In the genomic region with DNA sequence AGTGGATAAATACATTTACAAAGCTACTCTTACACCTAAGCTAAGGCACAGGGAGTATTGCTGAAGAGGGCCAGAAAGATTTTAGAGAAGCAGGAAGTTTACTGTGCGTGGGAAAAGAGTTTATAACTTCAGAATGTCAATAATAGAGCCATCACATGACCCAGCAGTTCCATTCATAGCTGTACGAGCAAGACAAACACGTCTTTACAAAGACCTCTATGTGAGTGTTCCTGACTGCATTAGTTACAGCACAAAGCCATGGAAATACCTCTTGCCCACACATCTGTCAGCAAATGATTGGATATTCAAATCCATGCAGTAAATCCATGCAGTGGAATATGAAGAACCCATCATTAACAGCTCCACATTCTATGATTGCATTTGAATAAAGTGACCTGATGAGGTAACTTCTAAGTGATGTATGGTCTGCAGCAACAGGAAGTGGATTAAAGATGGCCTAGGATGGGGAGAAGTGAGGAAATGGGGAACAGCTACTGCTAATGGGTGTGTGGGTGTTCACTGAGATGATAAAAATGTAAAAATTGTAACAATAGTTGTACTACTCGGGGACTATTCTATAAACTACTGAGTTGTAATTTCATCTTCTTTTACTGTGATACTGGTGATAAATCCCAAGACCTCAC, we compare ENCODE assay signal across 25 mouse cellular contexts. TPM values are rescaled to one million over a fixed set of nuclear protein-coding genes. Genes with fewer than 3 reads are reported as not detected.
DNase-seq lines count a peak whose midpoint lies in the region; ATAC-seq and TF ChIP-seq lines count a peak whose summit lies in the region.
"Had no signal": no experiment of that assay in that cellular context is flagged by ENCODE, and none has a peak within 500 bp of the region (broad histone marks: within the 10 kb centered on the region; RNA-seq: fewer than 3 reads in every experiment).

No protein-coding gene starts in this region.

- no peak for ATAC-seq in forebrain, postnatal 0 days
- ATAC-seq in common myeloid progenitor, adult 5-6 weeks (replicated peaks; ENCODE audit: low read depth, poor library complexity, severe bottlenecking): peak; percentile 62
- ATAC-seq in stomach, postnatal 0 days (ENCODE audit: low FRiP score, low TSS enrichment): peak; percentile 76
- ATAC-seq: hindbrain, embryonic 16.5 days; intestine, embryonic 15.5 days; liver, postnatal 0 days; midbrain, embryonic 16.5 days had no signal

- no peak overlapping the region for H3K4me3 ChIP-seq in forebrain, embryonic 10.5 days
- no peak overlapping the region for H3K4me3 ChIP-seq in forebrain, postnatal 0 days (ENCODE audit: low read depth, low read length)
- no peak overlapping the region for H3K4me3 ChIP-seq in stomach, postnatal 0 days (ENCODE audit: low read depth, low read length)
- H3K4me3 ChIP-seq: intestine, embryonic 15.5 days; layer of hippocampus, adult 2 months; limb, embryonic 12.5 days; neural tube, embryonic 15.5 days had no signal

- H3K9me3 ChIP-seq in forebrain, embryonic 10.5 days: no peaks in the 10 kb centered on the region
- no peaks in the 10 kb centered on the region for H3K9me3 ChIP-seq in forebrain, postnatal 0 days (ENCODE audit: low read length)
- H3K9me3 ChIP-seq in stomach, postnatal 0 days (ENCODE audit: control insufficient read depth, low read length): no peaks in the 10 kb centered on the region
- H3K9me3 ChIP-seq: intestine, embryonic 15.5 days; limb, embryonic 12.5 days; neural tube, embryonic 15.5 days had no signal

- H3K27me3 ChIP-seq in forebrain, embryonic 10.5 days (ENCODE audit: poor library complexity, severe bottlenecking): no peaks in the 10 kb centered on the region
- no peaks in the 10 kb centered on the region for H3K27me3 ChIP-seq in forebrain, postnatal 0 days (ENCODE audit: insufficient read depth, low read length)
- H3K27me3 ChIP-seq in stomach, postnatal 0 days (ENCODE audit: control insufficient read depth, insufficient read depth, low read length): no peaks in the 10 kb centered on the region
- H3K27me3 ChIP-seq: intestine, embryonic 15.5 days; limb, embryonic 12.5 days; neural tube, embryonic 15.5 days had no signal

- DNase-seq in forebrain, embryonic 10.5 days (ENCODE audit: extremely low spot score, low spot score): no peak
- no peak for DNase-seq in forebrain, postnatal 0 days
- peak; percentile 16 for DNase-seq in lung, postnatal 36 days
- no peak for DNase-seq in lung, postnatal 14 days
- DNase-seq in stomach, postnatal 0 days (ENCODE audit: low spot score): no peak
- no peak for DNase-seq in adrenal gland, adult 2 months
- DNase-seq: cerebellum, adult 18-20 months; cerebellum, postnatal 25 days; kidney, postnatal 25 days; layer of hippocampus, postnatal 36 days; liver, postnatal 0 days; right cerebral cortex, adult 18-20 months; right cerebral cortex, postnatal 4 days; thymus, adult 18-20 months; thymus, postnatal 36 days had no signal

- H3K9ac ChIP-seq in forebrain, postnatal 0 days: no peak overlapping the region
- no peak overlapping the region for H3K9ac ChIP-seq in stomach, postnatal 0 days (ENCODE audit: low read length)
- H3K9ac ChIP-seq: intestine, embryonic 15.5 days; limb, embryonic 12.5 days; liver, postnatal 0 days; neural tube, embryonic 15.5 days had no signal

- H3K27ac ChIP-seq in forebrain, embryonic 10.5 days: peak overlapping the region; percentile 35; the same call in 1 of the 2 replicates
- H3K27ac ChIP-seq in forebrain, postnatal 0 days (ENCODE audit: low read depth, low read length): no peak overlapping the region
- no peak overlapping the region for H3K27ac ChIP-seq in stomach, postnatal 0 days (replicated peaks)
- H3K27ac ChIP-seq: intestine, embryonic 15.5 days; layer of hippocampus, adult 2 months; limb, embryonic 12.5 days; macrophage; neural tube, embryonic 15.5 days had no signal

- peaks cover 10% of the 10 kb centered on the region for H3K4me1 ChIP-seq in forebrain, embryonic 10.5 days
- H3K4me1 ChIP-seq in forebrain, postnatal 0 days (ENCODE audit: insufficient read depth): no peaks in the 10 kb centered on the region
- H3K4me1 ChIP-seq in stomach, postnatal 0 days (replicated peaks; ENCODE audit: control insufficient read depth, insufficient read depth): no peaks in the 10 kb centered on the region
- H3K4me1 ChIP-seq: intestine, embryonic 15.5 days; limb, embryonic 12.5 days; neural tube, embryonic 15.5 days had no signal

- no peak for TF ChIP-seq CTCF in forebrain, postnatal 0 days (IDR thresholded peaks at IDR 0.05; ENCODE audit: low read depth)
- TF ChIP-seq CTCF in stomach, postnatal 0 days (IDR thresholded peaks at IDR 0.05; ENCODE audit: low read depth): no peak

- WGBS in forebrain, embryonic 10.5 days: 67% methylated on average over 4 of the region's 4 CpGs
- 33% methylated on average over 4 of the region's 4 CpGs for WGBS in forebrain, postnatal 0 days
- 40% methylated on average over 4 of the region's 4 CpGs for WGBS in stomach, postnatal 0 days

- TF ChIP-seq EP300 in stomach, postnatal 0 days (optimal IDR thresholded peaks at IDR 0.05): no peak

- H3K36me3 ChIP-seq in forebrain, embryonic 10.5 days (replicated peaks): peaks cover 24% of the 10 kb centered on the region; the same call in 1 of the 2 replicates
- no peaks in the 10 kb centered on the region for H3K36me3 ChIP-seq in forebrain, postnatal 0 days (ENCODE audit: insufficient read depth)
- H3K36me3 ChIP-seq in stomach, postnatal 0 days (ENCODE audit: control insufficient read depth, insufficient read depth, low read length): no peaks in the 10 kb centered on the region
- H3K36me3 ChIP-seq: intestine, embryonic 15.5 days; neural tube, embryonic 15.5 days had no signal

- no peak overlapping the region for H3K4me2 ChIP-seq in forebrain, postnatal 0 days (ENCODE audit: low read depth)
- no peak overlapping the region for H3K4me2 ChIP-seq in stomach, postnatal 0 days (replicated peaks; ENCODE audit: low read depth)
- H3K4me2 ChIP-seq: heart, embryonic 11.5 days; intestine, embryonic 15.5 days; limb, embryonic 12.5 days; liver, embryonic 11.5 days; neural tube, embryonic 15.5 days had no signal

RNA-seq across cellular contexts. Expression of gene Clasp2, which starts 41.2 kb away (rescaled TPM):
- 33.8 and 36.8 TPM in 2 replicates for polyA plus RNA-seq in forebrain, embryonic 10.5 days (2016; fragmentation: Nextera tagmentation; extraction: Ambion mirVana)
- total RNA-seq in forebrain, postnatal 0 days (2014; rRNA removed): 243 and 278 TPM in 2 replicates
- polyA plus RNA-seq in forebrain, postnatal 0 days (2015; fragmentation: Nextera tagmentation; extraction: Ambion mirVana): 58.7 and 95.6 TPM in 2 replicates
- 42.2 and 50.5 TPM in 2 replicates for total RNA-seq in common myeloid progenitor, adult 5-6 weeks (2017)
- polyA plus RNA-seq in stomach, postnatal 0 days (2015; fragmentation: Nextera tagmentation; extraction: Ambion mirVana): 8.4 and 8.6 TPM in 2 replicates
- 100 to 1,000 TPM; 110 to 159 TPM for total RNA-seq in adrenal gland, adult 2 months (2021)
- polyA plus RNA-seq in adrenal gland, adult 2 months (2012; rRNA removed): 14.3 and 16.0 TPM in 2 replicates
